Mouse (Mus musculus) monocyte, adult 5-6 weeks (primary cell): ENCODE results near the gene Kcnk15. TPM values are rescaled to one million over a fixed set of nuclear protein-coding genes. Genes with fewer than 3 reads are reported as not detected.

ENCODE experiments used
- ATAC-seq: fragments of 153-309, 156-312 bp; replicated peaks from 2 replicates; pipeline ENCODE4 v1.8.0; 2017; ENCODE audit warnings: mild to moderate bottlenecking; ENCODE audit not compliant: low TSS enrichment, insufficient number of reproducible peaks, severe bottlenecking, poor library complexity, low FRiP score
- total RNA-seq: library from RNA; stranded (forward); fragments of 200-1000, 200-491, 200-594 nt; gene quantifications from 3 replicates; pipeline ENCODE4 v1.2.3, GENCODE M21; 2017

Gene Kcnk15
- total RNA-seq, 1 experiment from 2014 or later = not detected

DNA sequence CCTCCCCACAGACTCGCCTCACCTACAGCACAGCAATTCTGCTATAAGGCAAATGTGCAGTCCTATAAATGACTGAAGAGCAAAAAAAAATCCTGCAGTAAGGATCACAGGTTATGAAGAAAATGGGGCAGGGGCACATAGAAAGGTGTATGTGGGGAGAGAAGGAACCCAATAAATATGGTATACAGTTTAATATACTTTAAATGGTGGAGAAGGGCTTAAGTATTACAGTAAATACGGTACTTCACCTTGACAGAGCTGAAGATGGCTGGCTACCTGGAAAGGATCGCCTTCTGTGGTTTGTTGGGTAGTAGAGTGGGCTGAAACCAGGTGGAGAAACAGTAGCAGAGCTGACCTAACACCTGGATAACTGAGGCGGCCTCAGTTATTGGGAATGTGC, 17.8 kb downstream of the Kcnk15 start:
- ATAC-seq = no peak

DNA sequence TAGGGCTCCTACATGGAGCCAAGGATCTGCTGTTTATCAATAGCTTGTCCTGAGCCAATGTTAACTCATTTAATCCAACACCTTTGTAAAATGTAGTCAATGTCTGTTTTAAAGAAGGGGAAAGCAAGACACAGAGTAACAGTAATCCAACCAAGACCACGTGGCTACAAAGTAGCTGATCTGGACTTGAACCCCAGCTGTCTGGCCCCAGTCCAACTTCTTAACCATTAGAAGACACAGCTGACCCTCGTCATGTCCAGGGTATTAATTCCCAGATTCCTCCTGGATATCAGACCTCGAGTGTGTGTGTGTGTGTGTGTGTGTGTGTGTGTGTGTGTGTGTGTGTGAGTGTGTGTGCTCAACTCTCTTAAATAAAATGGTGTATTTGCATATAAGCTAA, 18.5 kb downstream of the Kcnk15 start:
- no peak for ATAC-seq

DNA sequence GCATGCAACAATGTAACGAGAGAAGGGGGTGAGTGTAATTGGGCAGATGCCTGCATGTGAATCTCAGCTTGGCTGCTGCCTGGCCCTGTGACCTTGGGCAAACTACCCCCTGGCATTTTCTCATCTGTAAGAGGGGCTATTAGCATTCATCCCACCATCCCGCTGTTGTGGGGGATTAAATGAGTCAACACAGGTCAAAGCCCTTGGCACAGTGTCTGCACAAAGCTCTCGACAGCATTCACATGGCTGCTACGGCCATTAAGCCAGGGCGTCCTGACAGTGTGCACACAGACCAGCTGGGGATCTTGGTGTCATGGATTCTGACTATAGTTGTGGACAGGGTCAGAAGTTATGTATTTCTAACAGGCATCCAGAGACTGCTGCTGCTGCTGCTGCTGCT, 21.4 kb downstream of the Kcnk15 start:
- no peak for ATAC-seq

DNA sequence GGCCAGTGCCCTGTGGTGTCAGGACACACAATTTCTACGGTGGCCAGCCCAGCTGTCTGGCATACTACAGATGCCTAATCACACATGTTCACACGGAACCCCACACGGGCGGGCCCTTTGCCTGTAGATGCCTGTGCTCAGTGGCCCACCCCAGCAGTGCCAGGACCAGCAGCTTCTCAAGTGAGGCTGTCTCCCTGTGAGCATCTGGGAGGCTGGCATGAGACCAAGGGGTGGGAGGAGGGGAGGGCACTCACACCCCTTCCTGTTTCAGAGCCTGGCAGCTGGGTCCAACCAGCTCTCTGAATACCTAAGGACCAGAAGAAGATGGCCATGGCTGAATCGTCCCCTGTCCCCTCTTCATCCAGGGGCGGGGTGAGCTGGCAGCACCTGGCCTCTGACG, 22.0 kb downstream of the Kcnk15 start:
- ATAC-seq = no peak

DNA sequence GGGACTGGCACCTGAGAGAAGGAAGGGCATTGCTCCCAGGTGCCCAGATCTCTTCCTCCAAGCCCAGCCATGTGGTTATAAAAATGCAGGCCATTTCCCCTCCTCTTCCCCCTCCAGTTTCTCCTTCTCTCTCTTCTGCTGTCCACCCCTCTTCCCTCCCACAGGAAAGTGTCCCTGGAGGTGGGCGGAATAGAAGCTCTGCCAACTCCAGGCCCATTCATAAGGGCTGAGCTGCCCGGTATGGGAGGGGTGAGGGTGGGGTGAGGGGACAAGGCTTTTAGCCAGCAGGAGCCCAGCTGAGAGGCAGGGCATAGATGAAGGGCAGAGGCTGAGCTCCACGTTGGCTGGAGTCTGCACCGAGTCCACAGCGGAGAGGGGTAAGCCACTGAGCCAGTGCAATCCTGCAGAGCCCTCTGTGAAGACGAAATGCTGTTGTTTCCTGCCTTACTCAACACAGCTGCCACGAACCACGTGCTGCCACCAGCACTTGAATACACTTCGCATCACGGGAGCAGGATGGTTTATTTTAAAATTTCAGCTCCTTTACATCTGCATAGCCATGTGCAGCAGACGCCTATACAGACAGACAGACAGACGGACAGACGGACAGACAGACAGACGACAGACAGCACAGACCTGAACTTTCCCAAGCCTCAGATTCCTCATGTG, 23.5 kb downstream of the Kcnk15 start:
- ATAC-seq = no peak

DNA sequence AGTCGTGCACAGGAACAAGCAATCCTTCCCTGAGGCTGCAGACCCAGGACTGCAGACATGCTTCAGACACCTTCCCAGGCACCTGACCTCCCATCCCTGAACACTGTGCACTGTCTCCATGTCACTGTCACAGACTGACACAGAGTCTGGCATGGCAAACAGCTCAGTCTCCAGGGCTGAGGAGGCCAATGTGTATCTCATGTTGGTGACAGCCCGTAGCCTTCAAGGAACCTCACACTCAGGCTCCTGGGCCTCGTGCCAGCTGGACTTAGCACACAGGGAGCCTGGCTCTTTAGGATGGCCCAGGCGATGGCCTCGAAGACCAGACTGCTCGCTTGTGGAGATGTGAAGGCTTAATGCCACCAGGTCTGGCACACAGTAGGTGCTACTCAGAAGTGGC, 27.4 kb downstream of the Kcnk15 start:
- no peak for ATAC-seq

DNA sequence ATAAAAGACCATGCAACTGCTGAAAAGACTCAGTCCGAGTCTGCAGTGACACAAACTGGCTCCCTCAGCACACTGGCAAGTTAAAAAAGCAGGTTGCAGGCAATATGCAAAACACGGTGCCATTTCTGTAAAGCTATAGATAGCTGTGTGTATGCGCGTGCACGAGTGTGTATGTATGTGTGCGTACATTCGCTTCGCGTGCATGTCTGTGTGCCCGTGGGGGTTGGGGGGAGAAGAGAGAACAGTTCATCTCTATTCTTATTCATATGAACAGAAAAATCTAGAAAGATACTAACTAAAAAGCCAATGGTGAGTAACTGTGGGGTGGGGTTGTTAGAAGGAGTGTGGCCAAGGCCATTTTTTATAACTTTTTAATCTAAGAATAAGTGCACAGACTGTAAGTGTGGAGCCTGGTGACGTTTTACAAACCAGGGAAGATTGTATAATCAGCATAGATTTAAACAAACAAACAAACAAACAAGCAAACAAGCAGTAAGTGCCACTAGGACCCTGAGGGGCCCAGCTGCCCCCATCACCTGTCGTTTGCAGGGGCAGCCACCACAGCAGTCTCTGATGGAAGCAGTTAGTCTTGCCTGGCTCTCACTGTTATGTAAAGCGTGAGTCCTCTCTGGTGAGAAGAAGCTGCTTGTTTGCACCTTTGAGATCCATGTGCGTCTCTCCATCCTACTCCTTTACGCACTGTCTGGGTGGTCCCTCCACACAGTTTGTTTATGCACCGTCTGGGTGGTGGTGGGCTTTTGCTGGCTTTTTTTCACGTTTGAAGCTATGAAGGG, 29.6 kb downstream of the Kcnk15 start:
- ATAC-seq = no peak

DNA sequence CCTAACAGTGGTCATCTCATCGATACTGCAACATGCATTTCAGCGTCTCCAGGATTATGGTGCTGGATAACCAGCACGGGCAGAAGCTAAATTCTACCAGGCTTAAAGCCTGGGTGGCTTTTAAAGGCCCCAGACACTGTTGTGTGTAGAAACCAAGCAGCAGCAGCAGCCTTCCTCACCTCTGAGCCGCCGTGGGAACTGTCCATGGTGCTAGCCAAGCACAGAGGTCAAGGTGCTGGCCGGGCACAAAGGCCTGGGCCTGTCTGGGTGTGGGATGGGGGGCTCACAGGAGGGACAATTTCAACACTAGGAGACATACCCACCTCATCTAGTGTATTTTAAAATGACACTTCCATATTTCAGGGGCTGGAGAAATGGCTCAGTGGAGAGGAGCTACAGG, 36.0 kb downstream of the Kcnk15 start:
- no peak for ATAC-seq

DNA sequence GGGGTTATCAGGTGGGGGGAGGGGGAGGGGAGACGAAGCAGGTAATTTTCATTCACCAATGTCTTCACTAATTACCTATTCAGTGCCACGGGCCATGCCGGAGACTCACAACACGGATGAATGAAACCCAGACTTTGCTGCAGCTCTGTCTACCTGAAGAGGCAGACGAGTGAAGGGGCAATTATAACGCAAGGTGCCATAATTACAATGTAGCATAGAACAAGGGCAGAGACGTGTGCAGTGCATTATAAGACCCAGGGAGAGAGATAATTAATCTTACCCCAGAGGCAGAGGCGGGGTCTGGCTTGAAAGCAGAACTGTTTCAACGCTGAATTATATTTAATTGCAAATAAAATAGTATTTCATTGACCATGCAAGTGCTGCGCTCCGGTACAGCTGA, 37.1 kb downstream of the Kcnk15 start:
- no peak for ATAC-seq

DNA sequence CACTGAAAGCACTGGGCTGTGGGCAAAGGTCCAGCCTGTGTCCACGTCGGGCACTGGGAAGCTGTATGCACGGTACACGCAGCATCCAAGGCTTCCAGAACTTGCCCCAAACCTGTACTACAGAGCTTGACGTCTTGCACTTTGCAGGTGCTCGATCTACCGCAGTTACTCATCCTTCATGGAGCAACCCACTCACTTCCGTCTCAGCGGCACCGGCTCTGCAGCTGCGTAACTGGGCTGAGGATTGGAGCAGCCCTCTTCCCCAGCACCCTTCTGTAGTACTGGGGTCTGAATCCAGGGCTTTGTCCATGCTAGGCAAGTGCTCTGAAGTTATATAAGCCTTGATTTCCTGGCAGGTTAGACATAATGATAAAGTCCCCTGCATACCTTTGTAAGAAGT, 37.8 kb downstream of the Kcnk15 start:
- ATAC-seq = no peak

DNA sequence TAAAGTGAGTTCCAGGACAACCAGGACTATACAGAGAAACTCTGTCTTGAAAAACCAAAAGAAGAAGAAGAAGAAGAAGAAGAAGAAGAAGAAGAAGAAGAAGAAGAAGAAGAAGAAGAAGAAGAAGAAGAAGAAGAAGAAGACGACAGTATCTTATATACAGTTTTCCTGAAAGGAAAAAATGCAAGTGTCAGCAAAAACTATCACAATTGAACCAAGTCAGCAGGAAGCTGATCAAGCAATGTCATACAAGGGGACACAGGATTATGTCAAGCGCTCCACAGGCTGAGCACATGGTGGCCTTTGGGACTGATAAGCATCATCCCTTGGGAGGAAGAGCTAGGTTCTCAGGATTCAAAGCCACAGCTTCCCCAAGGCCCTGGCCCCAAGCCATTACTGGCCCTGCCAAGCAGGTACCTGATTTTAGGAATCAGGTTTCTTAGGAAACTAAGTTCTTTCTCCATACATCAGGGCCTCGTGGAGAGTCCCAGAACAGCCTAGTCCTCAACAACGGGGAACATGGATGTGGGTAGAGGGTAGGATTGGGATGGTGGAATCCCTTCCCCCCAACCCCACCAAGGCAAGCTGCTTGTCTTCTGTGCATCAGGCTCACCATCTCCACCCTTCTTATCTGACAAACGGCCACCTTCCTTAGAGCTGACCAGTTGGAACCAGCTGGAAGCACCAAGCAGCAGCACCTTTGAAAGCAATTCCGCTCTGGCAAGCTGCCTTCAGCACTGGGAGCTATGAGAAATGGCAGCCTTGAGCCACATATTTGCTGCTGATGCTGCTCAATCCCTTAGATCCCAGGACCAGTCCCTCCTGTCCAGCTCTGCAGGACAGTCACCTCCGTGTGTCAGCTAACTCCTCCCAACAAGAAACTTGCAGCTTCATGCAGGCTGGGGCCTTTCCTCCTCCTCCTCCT, 40.3 kb downstream of the Kcnk15 start:
- no peak for ATAC-seq

DNA sequence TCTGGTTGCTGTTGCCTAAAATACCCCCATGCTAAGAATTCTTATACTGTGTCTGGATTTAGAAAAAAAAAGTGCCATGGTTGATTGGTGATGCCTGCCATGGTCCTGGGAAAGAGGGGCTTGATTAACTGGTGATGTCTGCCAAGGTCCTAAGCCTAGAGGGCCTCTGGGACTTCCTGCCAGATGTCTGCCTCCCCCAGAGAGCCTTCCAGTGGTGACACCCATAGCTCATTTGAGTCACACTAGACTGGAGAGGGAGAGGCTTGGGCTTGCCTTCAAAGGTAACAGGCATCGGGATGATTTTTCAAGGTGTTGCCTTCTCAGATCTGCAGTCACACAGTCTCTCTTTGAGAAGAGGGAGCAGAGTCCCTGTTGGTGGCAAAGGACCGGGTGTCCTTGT, 41.7 kb downstream of the Kcnk15 start:
- no peak for ATAC-seq

DNA sequence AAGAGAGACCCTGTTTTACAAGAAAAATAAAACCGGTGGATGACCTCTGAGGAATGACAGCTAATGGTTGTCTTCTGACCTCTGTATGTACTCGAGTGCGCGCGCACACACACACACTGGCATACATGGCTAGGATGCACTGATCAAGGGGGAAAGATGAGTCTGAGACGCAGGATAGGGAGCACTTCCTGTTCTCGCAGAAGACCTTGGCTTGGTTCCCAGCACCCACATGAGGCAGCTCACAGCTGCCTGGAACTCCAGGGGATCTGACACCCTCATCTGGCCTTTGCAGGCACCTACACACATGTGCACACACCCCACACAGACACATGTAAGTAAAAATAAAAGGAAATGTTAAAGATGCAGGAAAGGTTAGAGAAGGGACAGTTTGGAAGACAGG, 43.6 kb downstream of the Kcnk15 start:
- no peak for ATAC-seq

DNA sequence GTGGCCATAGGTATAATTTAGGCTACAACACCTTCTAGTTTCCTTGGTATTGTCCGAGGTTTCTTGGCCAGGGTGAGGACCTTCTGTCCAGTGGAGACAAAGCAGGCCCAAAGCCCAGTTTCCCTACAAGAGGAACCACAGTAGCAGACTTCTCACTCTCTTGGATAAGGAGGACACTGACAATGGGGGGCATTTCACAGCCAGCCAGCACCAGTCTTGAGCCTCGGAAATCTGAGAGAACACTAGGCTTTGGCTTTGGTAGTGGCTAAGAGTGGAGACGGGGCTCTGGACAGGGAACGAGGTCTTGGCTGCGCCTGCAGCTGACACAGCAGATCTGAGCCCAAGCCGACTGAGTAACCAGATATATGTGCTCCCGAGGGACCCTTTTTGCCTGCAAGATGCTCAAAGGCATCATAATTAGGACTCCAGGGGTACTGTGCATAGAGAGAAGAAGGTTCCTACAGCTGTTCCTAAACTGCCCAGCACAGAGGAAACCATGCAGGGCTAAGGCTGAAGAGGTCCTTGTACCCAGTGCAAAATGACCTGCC, 44.6 kb downstream of the Kcnk15 start:
- ATAC-seq = no peak

DNA sequence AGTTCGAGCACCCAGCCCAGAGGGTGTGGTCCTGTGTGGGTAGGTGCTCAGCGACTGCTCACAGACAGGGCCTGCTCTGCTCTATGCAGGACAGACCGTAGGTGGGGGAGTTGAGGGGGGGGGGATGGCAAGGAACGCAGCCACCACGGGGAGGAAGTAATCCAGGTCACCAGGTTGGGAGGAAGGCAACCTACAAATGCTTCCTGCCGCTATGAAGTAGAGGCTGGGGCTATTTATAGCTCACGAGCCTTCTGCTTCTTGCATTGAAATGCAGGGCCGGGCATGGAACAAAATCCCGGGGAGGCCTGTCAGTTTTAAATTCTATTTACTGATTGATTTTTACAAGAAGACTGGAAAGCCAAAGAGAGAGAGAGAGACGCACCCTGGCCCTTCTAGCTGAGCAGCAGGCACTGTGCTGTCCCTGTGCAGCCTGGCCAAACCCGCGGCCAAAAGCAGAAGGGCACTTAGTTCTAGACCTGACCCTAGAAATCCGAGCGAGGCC, 46.5 kb downstream of the Kcnk15 start:
- no peak for ATAC-seq

DNA sequence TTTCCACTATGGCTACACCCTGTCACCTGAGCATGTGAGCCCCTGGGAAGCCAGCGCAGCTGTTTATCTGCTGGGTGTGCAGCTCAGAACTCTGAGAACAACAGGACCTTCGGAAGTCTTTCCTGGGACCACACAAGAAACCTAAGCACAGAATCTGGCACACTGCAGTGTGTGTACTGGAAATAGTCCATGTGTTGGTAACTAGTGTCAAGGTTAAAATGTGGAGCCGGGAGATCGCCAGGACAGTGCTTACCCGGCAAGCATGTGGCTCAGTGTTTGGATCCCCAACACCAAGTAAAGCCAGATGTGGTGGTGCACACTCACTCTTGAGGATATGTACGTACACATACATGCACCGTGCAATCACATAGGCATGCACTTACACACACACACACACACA, 47.6 kb downstream of the Kcnk15 start:
- ATAC-seq = no peak

DNA sequence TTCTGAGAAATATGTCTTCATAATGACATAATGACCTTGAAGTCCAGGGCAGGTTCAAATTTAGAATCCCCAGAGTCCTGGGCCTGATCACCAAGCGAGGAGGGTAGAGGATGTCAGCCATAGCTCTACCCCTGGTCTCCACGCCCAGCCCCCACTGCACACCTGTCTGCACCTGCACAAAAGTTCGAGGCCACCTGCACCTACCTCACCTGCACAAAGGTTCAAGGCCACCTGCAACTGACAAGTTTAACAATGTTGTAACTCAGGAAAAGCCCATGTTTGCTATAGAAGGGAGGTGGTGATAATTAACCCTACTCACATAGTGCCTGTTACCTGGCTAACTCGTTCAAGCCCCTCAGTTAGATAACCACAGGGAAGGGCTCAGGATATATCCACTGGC, 49.0 kb downstream of the Kcnk15 start:
- ATAC-seq = no peak

DNA sequence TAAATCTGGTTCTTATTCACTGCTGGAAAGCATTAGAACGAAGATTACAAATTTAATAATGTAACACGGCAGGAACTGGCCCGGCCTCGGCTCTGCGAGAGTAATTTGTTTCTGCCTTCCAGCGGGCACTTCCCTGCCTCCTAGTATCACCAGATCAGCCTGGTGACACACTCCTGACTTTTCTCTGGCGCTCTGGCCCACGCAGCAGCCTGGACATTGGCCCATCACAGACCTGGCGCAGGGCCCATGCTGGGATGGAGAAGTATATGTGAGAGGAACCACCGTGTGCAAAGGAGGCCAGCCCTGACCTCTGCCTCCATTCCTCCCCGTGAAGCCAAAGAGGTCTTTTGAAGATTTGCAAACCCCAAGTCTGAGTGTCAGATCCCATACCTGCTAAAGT, 50.0 kb downstream of the Kcnk15 start:
- no peak for ATAC-seq

DNA sequence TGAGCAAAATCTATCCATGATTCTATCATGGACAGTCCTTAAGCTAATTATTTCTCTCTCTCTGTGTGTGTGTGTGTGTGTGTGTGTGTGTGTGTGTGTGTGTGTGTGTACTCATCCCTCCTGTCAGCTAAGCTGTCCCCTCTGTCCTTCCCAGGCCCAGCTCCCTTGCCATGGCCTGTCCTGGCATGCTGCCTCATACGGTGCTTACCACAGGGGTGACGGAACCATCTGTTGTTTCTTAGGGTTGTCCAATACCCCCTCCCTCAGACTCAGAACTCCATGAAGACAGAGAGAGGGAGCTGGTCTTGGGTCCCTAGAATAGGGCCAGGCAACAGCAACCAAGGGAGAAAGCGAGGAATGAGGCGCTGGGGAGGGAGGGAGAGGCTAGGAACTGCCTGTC, 50.9 kb downstream of the Kcnk15 start:
- no peak for ATAC-seq
